Mouse (Mus musculus): ENCODE measurements at regions not wholly inside any gene's neighbourhood (a gene's known extent, or its start where the extent isn't known, plus 50 kb on each side); places are given as distances from the start of the nearest gene placed in this dataset.

DNA sequence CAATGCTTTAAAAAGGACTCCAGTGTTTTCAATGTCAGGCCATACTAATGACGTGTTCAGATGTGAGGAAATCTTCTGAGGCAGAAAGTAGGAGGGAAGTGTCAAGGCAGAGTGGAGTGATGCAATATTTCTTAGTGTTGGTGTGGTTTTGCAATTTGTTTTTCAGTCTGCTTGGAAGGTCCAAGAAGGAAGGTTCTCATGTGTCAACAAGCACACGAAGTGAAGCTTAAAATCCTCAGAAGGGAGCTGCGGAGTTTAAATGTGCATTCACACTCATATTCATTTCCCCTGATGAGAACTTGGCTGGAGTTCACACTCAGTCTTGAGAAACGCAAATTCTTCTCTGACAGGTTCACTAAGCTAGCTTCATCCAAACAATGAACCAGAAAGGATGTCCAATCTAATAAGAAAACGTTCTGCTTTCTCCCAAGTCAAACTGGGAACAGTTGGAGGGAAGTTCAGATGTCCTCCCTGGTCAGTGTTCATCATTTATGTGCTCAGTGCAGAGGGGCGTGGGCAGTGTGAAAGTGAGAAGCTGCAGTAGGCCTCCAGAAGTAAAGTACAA, 66.0 kb downstream of the Arrdc3 start:
- TF ChIP-seq CTCF (IDR thresholded peaks at IDR 0.05) (no peak), EP300 (IDR thresholded peaks at IDR 0.05) (peak; percentile 96)

Measured in lung, postnatal 0 days (tissue).